Mouse (Mus musculus) retina, postnatal 7 days (tissue): Measurements from ENCODE around the gene Irf3.

Experiments
- DNase-seq: peaks from one replicate; pipeline ENCODE4 v3.0.0-alpha.2; 2012; ENCODE audit warnings: low read depth, low spot score

The Irf3 gene

DNA sequence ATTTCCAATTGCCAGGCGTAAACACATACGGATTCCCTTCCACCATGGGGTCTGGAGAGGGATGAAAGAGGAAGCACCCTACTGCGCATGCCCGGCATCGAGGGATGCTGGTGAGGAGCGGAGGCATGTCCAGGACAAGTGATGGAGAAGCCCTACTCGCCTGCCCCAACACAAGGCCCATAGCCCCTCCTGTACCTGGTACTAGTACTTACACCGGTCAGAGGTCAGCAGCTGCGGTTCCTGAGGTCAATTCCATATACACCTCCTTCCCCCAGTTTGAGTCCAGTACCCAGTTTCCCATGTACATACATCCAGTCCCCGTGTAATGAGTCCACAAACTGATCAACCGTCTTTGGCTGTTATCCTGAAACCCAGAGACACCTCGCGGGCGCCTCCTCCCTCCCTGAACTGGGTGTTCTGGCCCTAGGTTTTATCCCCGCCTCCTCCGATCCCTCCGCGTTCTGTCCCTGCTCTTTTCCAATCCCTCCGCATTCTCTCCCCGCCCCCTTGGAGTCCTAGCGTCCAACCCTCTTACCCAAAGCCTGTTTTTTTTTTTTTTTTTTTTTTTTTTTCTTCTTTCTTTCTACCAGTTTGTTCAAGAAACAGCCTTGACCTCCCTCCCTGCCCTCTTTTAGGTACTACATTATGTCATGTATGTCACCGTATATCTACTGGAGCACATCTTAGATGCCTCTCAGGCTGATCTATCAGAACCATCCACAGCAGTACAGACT, 22.9 kb upstream of the Irf3 start, which contains the start of gene Cpt1c:
TSS of gene Cpt1c (minus strand) at position 469 of the 734 bp plus-strand sequence.
- DNase-seq = peak; percentile 71

DNA sequence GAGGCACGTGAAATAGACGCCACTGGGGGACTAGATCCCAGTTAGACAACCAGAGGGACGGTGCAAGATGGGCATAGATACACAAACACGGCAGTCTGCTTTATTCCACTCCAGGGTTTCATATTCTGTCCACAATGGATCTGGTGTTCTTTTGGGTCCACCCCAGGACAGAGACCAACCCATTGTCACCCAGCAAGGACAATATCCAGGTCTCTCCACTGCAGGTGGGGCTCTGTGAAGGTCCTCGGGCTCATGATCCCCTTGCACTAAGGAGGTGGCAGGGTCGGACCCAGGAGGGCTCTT, 22.4 kb upstream of the Irf3 start:
- no peak for DNase-seq

DNA sequence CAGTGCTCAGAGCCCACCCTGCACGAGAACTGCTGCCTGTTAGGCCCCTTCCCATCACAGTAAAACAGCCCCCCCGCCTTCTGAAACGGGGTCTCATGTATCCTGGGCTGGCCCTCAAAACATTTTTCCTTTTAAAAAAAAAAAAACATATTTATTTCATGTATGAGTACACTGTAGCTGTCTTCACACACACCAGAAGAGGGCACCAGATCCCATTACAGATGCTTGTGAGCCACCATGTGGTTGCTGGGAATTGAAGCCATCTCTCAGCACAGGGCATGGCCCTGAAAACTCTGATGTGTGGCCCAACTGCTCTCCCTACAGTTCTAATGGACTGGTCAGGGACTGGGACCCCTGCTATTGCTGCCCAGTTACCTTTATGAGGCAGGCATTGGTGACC, 19.1 kb upstream of the Irf3 start:
- DNase-seq = no peak

DNA sequence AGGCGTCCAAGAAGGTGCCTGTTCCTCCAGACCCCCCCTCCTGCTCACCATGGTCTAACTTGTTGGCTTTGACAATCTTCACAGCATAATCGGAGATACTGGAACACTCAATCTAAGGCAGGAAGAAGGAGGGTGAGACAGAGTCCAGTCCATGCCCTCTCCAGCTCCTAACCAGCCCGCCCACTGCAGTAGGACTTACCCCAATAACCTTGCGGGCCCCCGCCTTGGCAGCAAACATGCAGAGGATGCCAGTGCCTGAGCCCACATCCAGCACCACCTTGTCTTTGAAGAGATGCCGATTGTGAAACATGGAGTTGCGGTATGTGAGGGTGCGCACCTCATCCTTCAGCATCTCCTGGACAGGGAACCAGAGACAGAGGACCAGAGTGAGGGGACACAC, 15.9 kb upstream of the Irf3 start:
- DNase-seq = no peak

DNA sequence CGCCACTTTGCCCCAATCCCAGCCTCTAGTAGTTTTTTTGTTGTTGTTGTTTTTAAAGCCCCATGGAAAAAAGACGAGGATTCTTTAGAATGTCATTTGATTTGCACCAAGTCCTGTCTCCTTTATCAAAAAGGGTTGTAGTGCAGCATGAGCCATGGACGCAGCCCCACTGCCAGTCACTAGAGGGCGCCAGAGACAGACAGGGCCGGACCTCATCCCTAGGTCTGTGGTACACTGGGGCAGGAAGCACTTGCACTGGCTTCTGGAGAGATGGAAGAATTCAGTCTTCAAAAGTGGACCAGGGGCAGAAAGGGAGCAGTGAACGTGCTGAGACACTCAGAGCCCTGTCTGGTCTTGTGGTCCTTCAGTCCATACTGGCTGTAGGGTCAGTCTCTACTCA, 14.4 kb upstream of the Irf3 start:
- peak; percentile 56 for DNase-seq

DNA sequence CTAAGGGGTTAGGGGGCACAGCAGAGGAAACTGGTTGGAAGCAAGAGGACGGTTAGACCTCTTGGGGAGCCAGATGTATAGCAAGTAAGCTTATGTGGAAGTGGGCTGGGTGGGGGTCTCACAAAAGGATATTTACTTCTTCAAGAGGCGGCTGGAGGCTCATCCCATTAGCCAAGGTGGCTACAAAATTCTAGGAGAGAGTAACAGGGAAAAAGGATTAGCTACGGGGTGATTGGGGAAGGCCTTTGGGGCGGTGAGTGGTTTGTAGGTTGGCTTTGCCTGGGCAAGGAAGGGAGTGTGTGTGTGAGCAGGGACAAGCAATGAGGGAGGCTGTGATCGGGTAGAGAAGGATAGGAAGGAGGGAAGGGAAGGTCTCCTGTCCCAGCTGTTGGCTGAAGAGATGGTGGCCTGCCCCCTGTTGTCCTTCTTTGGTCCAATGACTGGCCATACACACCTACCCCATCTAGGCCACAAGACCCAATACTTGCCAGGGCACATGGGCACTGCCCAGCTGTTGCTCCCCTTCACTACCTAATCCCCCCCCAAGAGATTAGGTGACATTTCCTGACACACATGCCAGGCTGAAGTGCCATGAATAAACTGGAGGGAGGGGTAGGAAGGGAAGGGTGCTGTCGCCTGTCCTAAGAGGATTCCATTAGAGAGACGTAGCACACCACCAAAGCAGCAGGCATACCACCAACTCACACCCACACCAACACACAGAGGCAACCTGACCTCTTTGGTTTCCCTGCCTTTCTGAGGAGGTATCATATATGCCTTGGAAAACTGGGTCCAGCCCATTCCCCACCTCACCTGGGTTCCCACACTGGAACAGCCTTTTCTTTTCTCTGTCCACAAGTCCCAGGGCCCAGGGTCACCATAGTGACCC, 13.3 kb upstream of the Irf3 start:
- no peak for DNase-seq

DNA sequence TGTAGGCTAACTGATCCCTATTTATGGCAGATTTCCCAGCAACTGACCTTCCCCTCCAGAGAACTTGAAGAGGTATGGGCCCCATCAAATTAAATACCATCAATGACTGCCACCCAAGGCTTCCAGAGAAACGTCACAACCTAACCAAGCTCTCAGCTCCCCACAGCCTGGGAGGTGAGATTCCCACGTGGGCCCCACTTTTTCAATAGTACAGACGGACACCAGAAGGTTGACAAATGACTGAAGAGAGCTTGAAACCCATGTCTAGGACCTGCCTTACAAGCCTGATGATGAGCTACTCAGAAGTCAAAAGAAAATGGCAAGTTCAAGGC, 12.6 kb upstream of the Irf3 start:
- no peak for DNase-seq

DNA sequence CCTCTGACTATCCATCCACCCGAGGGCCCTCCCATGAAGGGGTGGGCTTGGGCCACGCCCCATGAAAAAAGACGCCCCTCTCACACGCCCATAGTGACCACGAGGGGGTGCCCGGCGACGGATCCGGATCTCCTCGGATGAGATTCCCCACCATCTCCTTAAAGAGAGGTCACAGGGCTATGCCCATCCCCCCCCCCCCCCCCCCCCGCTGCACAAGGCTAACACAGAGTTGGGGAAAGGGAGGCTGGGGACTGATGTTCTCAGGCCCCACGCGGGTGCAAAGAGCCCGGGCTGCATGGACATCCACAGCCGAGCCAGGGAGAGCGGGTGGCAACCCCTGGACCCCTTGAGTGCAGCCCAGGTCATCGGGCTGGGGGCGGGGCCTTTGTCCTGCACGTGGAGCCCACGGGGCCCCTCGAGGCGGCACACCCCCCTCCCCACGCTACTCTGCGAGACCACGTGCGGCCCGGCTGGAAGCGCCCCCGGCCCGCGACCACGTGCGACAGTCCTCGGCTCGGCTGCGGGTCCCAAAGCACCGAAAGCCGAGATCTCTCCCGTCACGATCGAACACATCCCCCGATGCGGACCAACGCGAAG, 11.8 kb upstream of the Irf3 start:
- peak; percentile 33 for DNase-seq

DNA sequence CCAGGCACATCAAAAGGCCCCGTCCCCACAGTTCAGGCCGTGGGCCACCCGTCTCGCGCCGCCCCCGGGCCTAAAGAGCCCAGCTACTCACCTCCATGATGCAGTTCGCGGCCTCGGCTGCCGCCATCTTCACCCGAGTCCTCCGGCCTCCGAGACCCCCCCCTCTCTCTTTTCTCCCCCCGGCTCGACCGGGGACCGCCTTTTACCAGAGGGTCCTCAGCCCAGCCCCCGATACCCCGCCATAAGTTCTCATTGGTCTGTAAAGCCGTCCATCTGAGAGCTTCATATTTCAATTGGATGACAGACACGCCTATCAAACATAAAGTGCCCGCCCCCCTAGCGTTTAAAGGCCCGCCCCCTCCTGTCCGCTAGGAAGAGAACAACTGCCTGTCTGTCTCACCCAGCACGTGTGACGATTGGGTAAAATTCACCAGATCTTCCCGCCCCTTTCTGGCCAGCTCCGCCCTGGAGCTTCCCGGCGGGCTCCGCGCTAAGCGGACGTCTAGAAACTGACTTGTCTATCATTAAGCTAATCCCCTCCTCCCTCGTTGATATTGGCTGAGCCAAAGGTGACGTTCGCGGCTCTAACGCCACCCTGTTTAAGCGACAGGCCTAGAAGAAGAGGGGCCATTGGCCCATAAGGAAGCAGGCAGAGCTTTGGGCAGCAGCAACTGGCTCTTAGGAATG, 11.1 kb upstream of the Irf3 start, which contains the start of gene Prmt1:
TSS of gene Prmt1 (minus strand) at position 377 of the 687 bp plus-strand sequence.
- peak; percentile 98 for DNase-seq

DNA sequence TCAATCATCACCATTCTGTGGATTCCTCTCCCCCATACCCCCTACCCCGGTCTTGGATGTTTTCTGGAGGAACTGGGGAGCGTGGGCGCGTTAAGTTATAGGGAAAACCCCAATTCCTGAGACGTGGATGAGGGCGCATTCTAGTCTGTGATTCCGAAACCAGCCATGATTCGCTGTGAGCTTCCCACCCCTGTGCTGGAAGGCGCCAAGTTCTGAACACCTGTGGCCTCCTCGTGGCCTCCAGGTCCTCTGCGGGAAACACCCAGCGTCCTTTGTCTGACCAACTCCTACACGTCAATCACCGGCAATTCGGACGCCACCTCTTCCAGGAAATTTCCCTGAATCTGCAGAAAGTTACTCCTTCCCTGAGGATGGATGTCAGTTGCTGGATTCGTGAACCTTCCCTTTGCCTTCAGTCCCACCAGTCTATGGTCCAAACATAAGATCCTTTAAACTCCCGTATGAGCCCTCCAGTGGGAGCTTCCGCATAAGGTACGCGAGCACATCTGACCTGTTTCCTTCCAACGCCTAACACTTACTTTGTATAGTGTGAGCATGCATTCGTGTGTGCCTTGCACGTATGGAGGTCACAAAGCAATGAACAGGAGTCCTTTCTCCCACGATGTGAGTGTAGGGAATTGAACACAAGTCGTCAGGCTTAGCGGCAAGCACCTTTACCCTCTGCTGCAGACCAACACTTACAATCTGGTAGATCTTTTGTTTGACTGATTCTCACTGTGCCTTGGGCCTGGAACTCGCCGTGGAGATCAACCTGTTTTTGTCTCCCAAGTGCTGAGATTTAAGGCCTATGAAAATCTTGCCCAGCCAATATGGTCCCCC, 10.3 kb upstream of the Irf3 start:
- no peak for DNase-seq

DNA sequence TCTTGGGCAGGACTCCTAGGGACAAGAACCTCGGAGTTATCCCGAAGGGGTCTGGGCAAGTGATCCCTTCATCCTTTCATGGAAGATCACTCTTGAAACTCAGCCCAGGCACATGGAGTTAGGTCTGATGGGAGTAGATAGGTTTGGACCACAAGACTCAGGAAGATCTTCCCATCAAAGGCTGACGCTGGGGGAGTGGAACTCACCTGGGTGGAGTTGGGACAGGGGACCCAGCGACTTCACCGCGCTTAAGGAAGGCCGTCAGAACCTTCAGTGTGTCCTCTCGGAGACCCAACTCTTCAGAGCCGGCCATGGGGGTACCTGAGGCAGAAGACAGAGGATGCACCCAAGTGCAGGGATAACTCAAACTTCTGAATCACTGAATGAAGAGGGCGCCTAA, 776 bp upstream of the Irf3 start:
- DNase-seq = no peak

DNA sequence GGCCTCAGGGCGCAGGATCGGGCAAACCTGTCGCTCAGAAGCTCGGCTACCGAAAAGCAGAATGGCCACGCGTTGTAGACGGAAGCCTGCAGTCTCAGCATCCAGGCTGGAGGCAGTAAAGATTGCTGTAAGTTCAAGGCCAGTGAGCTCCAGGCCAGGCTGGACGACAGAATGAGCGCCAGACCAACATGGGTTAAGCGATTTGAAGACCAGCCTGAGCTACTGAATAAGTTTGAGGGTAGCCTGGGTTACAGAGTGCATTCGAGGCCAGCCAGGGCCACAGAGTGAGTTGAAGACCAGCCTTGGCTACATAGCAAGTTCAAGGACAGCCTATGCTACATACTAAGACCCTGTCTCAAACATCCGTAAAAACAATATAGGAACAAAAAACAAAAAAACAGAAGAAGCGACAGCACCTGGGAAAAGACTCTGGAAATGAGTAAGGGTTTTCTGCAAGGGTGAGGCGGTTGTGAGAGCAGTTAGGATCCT, 536 bp downstream of the Irf3 start:
- DNase-seq = no peak

DNA sequence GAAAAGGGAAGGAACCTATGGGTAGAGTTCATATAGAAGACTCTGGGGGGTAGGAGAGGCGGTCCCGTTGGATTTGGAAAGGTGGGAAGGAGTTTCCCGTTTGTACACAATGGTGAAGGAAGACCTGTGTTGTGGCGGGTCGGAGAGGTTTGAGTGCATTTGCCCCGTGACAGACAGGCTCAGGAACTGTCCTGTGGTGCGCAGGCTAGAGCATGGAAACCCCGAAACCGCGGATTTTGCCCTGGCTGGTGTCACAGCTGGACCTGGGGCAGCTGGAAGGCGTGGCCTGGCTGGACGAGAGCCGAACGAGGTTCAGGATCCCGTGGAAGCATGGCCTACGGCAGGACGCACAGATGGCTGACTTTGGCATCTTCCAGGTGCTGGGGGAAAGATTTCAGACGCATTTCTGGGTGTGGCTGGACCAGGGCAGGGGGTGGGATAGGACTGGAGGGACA, 1.1 kb downstream of the Irf3 start, which contains the start of gene Bcl2l12:
TSS of gene Bcl2l12 (minus strand) at position 212 of the 455 bp plus-strand sequence.
- no peak for DNase-seq

DNA sequence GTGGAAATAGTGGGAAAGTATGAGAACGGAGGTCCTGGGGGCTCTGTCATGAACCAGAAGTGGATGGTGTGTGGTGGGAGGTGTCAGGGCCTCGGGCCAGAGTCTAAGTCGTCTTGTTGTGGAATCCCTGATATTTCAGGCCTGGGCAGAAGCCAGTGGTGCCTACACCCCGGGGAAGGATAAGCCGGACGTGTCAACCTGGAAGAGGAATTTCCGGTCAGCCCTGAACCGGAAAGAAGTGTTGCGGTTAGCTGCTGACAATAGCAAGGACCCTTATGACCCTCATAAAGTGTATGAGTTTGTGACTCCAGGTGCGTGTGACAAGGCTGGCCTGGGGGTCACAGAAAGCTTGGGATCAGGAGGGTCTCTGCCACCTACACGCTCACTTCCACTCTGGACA, 2.3 kb downstream of the Irf3 start:
- DNase-seq = no peak

DNA sequence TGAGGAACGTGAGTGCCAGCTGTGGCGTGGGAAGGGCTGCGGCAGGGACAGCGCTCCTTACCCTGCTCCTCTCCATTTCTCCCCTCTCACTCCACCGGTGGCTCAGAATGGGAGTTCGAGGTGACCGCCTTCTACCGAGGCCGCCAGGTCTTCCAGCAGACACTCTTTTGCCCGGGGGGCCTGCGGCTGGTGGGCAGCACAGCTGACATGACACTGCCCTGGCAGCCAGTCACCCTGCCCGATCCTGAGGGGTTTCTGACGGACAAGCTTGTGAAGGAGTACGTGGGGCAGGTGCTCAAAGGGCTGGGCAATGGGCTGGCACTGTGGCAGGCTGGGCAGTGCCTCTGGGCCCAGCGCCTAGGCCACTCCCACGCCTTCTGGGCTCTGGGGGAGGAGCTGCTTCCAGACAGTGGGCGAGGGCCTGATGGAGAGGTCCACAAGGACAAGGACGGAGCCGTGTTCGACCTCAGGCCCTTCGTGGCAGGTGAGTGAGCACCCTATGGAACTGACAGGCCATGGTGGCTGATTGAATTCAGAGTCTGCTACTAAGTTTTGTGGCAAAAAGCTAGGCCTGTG, 3.2 kb downstream of the Irf3 start:
- DNase-seq = no peak

DNA sequence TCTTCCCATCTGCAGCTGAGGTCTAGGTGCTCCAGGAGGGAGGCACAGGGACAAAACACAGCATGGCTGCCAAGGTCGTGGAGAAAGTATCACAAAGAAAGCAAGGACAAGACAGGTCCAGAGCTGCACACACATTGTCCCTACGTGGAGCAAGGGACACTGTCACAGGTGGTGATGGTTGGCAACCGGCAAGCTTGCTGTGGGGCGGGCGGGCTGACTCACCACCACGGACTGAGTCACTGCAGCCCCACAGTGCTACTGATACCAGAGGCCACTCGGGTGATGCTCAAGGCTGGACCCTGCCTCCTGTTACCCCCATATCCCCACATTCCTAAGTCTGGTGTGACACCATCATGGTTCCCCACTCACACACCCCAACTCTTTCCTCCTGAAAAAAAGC, 5.0 kb downstream of the Irf3 start:
- DNase-seq = no peak

DNA sequence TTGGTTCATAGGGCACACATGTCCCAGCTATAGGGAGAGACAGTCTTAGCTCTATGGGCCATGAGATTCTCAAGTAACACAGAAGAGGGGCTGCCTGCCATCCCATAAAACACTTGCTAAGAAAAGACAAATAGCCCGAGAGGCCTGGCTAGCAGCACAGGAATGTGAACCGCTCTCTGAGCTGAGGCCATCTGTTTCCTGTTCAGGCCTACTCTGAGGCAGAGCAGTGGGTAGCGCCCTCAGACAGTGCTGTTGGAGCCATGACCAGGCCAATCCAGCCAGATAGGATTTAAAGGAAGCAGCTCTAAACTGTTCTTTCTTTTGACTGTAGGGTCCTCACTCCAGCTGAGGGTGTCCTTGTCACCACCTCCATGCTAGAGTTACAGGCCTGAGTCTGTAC, 7.1 kb downstream of the Irf3 start:
- no peak for DNase-seq

DNA sequence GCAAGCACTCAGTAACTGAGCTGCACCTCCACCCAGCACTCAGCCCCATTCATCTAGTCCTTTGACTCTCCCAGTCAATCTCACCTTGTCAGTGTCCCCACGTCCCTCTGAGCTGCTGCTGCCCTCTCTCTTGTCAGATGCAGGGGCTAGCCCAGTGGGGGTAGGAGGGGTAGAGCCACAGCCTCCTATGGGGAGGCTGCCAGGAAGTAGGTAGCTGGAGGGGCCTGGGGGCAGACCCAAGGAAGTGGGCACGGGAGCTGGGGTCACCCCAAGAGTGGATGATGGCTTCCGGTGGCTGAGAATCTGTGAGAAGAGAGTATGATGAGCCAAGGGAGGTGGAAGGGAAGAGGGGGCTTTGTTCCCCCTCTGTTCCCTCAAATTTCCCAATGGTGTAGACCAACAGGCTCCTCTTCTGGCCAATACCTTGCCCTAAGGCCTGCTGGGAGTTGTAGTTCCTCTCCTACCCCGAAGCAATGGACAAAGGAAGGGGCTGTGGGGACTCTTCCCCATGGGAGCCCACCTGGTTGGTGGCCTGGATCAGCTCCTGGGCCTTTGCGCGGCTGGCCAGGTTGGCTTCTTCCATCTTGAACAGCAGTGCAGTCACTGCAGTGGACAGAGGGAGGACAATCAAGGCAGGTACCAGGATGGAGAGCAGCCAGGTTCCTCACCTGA, 8.0 kb downstream of the Irf3 start:
- no peak for DNase-seq

DNA sequence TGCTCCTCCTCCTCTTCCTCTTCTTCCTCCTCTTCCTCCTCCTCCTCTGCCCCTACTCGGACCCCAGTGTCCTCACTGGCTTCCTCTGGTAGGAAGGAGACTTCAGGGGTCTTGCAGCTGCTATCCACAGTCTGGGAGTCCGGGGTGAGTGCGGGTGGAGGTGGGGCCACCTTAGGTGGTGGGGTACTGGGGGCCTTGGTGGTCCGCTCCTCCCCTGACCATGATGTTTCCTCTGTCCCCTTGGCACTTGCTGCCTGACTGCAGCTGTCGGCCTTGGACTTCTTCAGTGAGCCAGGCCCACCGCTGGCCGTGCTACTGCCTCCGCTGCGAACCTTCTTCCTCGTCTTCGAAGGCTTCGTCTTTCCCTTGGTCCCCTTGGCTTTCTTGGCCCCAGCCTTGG, 9.1 kb downstream of the Irf3 start:
- no peak for DNase-seq

DNA sequence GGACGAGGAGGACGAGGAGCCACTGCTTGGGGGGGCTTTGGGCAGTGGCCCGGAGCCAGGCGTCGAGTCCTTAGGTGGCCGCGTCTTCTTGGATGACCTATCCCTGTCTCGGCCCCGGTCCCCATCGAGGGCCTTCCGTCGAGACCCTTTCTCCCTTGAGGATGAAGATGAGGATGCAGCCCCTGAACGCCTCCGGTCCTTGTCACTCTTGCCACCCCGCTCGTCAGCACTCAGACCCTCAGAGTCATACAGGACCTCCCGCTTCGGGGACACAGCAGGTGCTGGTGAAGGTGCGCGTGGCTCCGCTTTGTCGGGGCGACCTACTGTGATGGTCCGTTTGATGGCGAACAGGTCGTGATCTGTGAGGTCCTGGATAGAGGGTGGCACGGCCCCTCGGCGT, 9.7 kb downstream of the Irf3 start:
- DNase-seq = no peak
